Mouse (Mus musculus) spleen, adult 2 months (tissue): Measurements from ENCODE around the gene Dock10.

Source experiments
- CTCF ChIP-seq: fragments of 200-500 bp; IDR thresholded peaks from 2 replicates; pipeline ENCODE4 v1.5.1; 2011; ENCODE audit warnings: mild to moderate bottlenecking, inconsistent platforms; ENCODE audit not compliant: insufficient read depth, insufficient read length, insufficient replicate concordance; ENCODE audit errors: extremely low read depth
- POLR2A ChIP-seq: fragments of 200-500 bp; IDR thresholded peaks from 2 replicates; pipeline ENCODE4 v1.6.1; 2011; ENCODE audit warnings: low read depth, low read length, inconsistent platforms

- TF ChIP-seq POLR2A (no peak), CTCF (no peak)
Measured at GRCm38 (mm10) chr1:80451914-80452549, 306.3 kb downstream of the Dock10 start.
